Mouse (Mus musculus) bone marrow, adult 2 months (tissue): ENCODE results near the gene Rgs7.

Source experiments
- CTCF ChIP-seq: fragments of 200-500 bp; IDR thresholded peaks from 2 replicates; pipeline ENCODE4 v1.5.1; 2011; ENCODE audit warnings: low read length, control low read depth; ENCODE audit not compliant: control insufficient read depth, insufficient read depth
- POLR2A ChIP-seq: fragments of 200-500 bp; IDR thresholded peaks from 2 replicates; pipeline ENCODE4 v1.6.1; 2011; ENCODE audit warnings: low read depth, mild to moderate bottlenecking, control low read depth, low read length, borderline replicate concordance; ENCODE audit not compliant: control insufficient read depth

DNA sequence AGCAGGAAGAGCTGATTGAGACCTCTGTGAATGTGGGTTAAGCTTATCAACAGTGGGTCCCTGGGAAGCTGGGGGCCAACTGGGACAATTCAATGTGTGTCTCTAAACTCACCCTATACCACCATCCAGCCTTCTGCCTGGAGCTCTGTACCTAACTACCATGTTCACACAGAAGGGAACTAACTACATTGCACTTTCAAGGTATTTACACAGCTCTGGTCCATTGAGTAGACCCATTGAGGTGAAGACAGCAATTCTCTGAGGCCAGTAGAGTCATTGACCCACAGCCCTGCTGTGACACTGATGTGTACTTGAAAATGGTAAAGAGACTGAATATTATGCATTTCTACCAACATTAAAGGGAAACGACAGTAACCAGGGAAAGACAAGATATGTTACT lies 313.6 kb downstream of the Rgs7 start:
- no peak for TF ChIP-seq POLR2A
- TF ChIP-seq CTCF, result no peak
